Mouse (Mus musculus): ENCODE measurements around the gene 2310022A10Rik.

2310022A10Rik gene

DNA sequence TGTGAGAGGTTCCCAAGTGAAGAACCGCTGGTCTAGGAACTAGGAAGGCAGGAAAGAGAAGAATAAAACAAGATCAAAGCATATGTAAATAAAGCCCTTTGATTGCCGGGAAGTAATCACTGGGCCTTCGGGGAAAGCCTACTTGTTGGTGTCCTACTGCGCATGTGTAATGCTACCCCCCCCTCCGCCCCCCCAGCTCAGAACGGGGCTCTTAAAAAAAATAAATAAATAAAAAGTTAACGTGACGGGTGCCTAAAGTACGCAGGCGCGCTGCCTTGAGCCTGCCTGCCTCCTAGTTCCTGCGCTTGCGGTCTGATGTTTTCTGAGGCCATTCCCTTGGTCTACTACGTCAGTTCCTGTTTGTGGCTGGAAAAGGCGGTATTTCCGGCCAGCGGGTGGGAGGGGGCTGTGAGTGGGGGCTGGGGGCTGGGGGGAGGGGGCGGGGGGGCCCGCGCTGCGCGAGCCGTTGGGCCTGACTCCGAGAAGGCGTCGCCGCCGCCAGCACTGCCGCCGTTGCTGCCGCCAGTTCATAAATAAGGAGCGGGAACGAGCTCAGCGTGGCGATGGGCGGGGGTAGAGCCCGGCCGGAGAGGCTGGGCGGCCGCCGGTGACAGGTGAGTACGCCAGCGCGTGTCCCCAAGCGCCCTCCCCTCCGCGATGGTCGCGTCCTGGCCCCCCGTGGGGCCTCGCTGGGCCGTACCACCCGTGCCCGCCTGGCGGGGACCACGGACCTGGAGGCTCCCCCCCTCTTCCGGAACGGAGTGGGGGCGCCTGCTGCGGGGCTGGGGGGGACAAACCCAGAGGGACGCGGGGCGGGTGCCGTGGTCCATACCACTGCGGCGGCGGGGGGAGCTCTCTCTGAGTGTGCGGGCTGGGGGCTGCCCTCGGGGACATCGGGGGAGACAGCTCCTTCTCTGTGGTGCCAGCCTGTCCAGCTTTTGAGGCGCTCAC is 38.5 kb downstream of the 2310022A10Rik start, which contains the start of gene Akt2:
TSS of gene Akt2 (plus strand) at position 287 of the 951 bp plus-strand sequence.
- peak; percentile 95 for DNase-seq

DNA sequence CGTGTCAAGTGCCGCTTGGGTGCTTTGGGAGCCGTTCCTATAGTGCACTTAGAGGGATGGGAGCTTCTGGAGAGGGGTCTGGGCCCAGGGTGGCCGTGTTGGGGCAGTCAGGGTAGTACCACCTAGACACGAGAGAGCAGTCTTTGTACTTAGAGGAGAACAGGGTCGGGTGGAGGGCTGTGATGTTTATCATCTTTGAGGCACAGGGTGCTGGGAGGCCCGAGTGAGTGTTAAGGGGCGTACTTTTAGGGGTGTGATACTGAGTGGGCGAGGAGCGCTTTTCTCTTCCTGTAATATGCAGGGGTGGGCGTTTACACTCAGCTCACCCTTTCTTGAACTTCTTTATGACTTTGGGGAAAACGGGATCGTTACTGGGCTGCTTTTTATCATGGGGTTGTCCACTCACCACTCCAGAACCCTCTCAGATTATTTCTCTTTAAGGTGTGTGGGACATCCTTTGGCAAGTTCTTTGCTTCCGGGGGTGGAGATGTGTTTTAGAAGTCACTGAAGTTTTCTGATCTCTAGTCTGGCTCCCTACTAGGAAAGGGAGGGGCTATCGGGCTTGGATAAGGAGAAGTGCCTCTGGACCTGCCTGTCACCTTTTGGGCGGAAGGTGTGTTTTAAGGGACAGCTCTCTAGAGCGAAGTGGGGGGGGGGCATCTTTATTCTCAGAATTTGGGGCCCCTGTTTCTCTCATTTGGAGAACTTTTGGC is 39.3 kb downstream of the 2310022A10Rik start:
- peak; percentile 54 for DNase-seq

GRCm38 (mm10) chr7:27592934-27593645 is 40.1 kb downstream of the 2310022A10Rik start:
- DNase-seq: peak; percentile 52

- DNase-seq: peak; percentile 61
These were observed 43.8 kb downstream of the 2310022A10Rik start for GRCm38 (mm10) chr7:27596586-27597503.

GRCm38 (mm10) chr7:27598053-27598452 is 45.0 kb downstream of the 2310022A10Rik start:
- DNase-seq: no peak

DNA sequence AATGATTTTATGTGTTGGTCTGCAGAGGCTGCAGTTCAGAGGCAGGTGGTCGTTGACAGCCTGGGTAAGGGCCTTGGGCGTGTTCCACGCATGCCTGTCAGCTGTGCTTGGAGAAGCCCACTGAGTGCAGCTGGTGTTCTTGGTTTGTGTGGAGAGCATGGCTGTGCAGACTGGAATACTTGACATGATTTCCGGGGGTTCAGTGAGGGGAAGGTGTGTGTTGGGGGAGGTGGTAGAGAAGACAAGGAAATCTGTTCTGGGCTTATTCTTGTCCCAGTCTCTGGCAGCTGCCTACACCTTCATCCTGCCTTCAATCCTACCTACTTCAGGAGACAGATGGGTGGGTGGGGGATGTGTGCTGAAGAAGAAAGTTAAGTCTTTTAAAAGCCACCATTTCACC is 48.6 kb downstream of the 2310022A10Rik start:
- no peak for DNase-seq

- DNase-seq: no peak
These were observed 49.1 kb downstream of the 2310022A10Rik start for GRCm38 (mm10) chr7:27602161-27602560.

- no peak for DNase-seq
These were observed 49.8 kb downstream of the 2310022A10Rik start for GRCm38 (mm10) chr7:27602835-27603234.

DNA sequence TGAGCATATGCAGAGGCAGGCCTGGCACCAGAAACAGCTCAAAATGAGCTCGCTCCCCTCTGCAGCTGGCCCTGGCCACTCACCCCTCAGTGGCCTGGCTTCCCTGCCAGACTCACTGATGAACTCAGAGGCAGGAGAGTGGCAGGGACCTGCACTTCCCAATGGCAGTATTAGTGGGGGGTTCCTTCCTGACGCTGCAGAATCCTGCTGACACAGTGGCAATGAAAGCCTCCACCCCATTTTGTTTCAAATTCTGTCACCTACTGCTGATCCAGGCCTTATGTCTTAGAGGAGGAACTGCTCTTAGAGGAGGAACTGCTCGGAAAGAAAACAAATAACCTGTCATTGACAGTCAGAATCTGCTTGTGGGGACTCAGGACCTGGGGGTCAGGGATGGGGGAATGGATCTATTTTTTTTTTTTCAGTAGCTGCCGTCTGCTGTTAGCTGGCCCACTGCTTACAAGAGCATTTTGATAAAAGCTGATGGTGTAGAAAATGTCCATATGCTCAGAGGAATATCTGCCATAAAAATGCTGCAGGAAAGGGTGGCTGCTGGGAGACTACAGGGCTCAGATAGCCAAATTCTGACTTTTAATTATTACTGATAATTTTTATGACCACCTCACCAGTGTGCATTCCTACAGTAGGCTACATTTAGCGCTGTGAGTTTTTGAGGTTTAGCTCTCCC is 51.8 kb downstream of the 2310022A10Rik start:
- DNase-seq: peak; percentile 19

GRCm38 (mm10) chr7:27605499-27606285 is 52.7 kb downstream of the 2310022A10Rik start:
- peak; percentile 88 for DNase-seq

DNA sequence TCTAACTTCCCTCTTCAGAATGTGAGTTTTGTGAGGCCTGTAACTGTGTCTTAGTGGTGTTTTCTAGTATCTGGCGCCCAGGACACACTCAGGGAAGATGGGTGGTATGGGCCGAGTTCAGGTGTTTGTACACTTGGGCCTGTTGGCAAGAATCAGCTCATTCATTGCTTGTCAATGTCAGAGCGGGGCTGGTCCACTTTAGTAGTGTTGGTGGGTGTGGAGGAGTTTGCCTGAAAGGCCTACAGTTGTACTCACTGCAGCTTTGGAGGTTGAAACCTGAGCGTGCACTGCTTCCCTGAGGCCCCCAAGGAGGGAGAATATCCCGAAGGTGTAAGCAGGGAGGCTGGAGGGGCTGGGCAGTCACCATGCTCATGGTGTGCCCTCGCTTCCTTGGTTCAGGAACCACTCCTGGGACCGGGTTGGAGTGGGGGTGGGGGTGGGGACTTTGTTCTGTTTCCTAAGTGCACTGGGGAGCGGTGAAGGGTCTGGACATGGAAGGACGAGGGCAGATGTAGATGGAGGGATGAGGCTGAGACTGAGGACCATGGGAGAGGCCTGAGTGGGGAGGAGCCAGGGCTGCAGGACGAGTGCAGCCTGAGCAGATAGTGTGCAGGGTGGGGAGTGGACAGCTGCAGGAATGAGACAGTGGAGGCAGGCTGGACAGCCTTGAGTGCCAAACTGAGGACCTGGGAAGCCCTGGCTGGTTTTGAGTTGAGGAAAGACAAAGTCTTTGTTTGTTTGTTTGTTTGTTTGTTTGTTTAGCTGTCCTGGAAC is 53.6 kb downstream of the 2310022A10Rik start:
- DNase-seq: no peak

- DNase-seq: peak; percentile 71
These were observed 54.5 kb downstream of the 2310022A10Rik start for GRCm38 (mm10) chr7:27607580-27607979.

- no peak for DNase-seq
These were observed 55.1 kb downstream of the 2310022A10Rik start for GRCm38 (mm10) chr7:27608130-27608529.

DNA sequence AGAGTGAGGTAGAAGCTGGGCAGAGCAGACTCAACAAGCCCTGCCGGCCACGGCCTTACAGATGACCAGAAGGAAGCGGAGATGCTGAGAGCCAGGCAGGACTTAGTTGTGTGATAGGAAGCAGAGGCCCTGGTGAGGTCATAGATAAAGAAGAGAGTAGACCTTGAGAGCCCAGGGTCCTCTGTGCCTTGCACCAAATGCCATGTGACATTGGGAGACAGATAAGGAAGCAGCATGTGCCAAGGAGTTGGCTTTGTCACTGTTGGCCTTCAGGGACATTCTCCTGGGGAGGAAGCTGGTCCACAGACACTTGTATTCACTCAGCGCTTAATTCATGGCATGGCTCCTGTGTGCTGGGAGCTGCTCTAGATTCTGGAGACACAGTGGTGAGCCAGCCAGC is 56.3 kb downstream of the 2310022A10Rik start:
- DNase-seq: no peak

DNA sequence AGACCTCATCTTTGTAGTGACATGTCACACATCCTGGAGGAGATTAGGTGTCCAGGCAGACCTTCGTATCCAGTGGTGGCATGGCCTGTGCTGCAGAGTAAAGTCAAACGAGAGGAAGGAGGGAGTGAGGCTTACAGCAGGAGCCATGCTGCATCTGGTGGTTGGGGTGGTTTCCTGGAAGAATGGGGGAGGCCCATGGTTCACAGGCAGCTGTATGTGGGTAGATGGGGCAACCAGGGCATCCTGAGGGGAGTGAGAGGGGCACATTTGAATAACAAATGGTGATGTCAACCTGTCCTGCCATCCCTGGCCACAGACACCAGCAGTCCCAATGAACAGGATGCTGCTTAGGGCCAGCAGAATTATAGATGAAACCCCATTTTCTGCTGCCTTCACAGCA is 56.7 kb downstream of the 2310022A10Rik start:
- DNase-seq: no peak

GRCm38 (mm10) chr7:27610370-27610769 is 57.3 kb downstream of the 2310022A10Rik start:
- no peak for DNase-seq

- no peak for DNase-seq
These were observed 57.8 kb downstream of the 2310022A10Rik start for GRCm38 (mm10) chr7:27610871-27611270.

GRCm38 (mm10) chr7:27612940-27613339 is 59.9 kb downstream of the 2310022A10Rik start:
- no peak for DNase-seq

GRCm38 (mm10) chr7:27613751-27614499 is 60.9 kb downstream of the 2310022A10Rik start:
- no peak for DNase-seq

All from lung, postnatal 10 days (tissue).